Mouse (Mus musculus) cerebellum, adult 2 months (tissue): ENCODE data around the gene Tspan5.

Source experiments
- CTCF ChIP-seq: fragments of 200-500 bp; IDR thresholded peaks from 2 replicates; pipeline ENCODE4 v1.5.1; 2011; ENCODE audit warnings: low read depth, mild to moderate bottlenecking, control low read depth, low read length, moderate library complexity, borderline replicate concordance; ENCODE audit not compliant: insufficient read depth
- POLR2A ChIP-seq: fragments of 200-500 bp; IDR thresholded peaks from 2 replicates; pipeline ENCODE4 v1.6.1; 2011; ENCODE audit warnings: low read length, control low read depth, borderline replicate concordance; ENCODE audit not compliant: insufficient read depth

- no peak for TF ChIP-seq POLR2A
- no peak for TF ChIP-seq CTCF
Measured at GRCm38 (mm10) chr3:138784641-138785025, 42.6 kb downstream of the Tspan5 start.
